Mouse (Mus musculus): ENCODE data around the gene Slc35e3. TPM values are rescaled to one million over a fixed set of nuclear protein-coding genes. Genes with fewer than 3 reads are reported as not detected.
"Not testable (repeated sequence)": the region's sequence is repeated elsewhere in the genome, so short reads cannot be mapped to it uniquely, and the experiment has no call there.

Slc35e3 gene
- polyA plus RNA-seq, 1 experiment from 2014 or later: 8.2 TPM

DNA sequence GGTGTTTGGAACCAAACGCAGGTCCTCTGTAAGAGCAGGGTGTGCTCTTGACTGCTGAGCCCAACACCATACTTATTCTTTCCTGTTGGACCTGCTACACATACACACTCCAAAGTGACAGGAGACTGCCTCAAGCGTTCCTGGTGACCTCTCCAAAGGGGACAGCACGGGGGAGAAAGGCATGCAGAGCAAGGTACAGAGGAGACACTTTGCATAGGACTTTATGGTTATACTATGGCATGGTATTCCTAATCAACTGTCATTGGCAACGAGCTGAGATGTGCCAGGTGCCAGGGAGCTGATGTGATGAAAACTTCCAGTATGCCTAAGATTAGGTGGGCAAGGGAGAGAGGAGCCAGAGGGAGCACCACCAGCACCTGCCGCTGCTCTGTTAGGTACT is 9.6 kb downstream of the Slc35e3 start:
- H3K9ac ChIP-seq: no peak overlapping the region
- peaks cover 47% of the 10 kb centered on the region for H3K36me3 ChIP-seq
- H3K4me3 ChIP-seq: no peak overlapping the region
- 79% methylated on average over 5 of the region's 5 CpGs for WGBS
- no peaks in the 10 kb centered on the region for H3K9me3 ChIP-seq
- H3K4me2 ChIP-seq: no peak overlapping the region
- ATAC-seq (ENCODE audit: extremely low read depth, insufficient number of reproducible peaks, low FRiP score, low TSS enrichment): no peak
- H3K4me1 ChIP-seq: peaks cover 17% of the 10 kb centered on the region
- H3K27me3 ChIP-seq (replicated peaks): no peaks in the 10 kb centered on the region
- H3K27ac ChIP-seq (replicated peaks): no peak overlapping the region

DNA sequence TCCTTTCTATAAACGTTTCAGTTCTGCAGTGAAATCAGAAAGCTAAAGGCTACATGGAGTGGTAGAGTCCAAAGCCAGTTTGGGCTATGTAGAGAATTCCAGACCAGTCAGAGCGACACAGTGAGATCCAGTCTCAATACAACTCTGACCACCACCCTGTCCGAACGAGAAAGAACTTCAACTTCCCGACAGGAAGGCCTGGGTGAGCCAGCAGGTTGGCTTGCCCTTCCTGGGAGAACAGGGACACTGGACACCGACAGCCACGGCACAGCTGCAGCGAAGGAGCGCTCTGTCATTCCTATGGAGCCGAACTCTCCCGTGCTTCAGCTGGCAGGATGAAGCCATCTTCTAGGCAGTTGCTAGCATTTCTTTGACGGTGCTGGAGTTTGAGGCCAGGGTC is 10.8 kb downstream of the Slc35e3 start:
- not testable (repeated sequence) for H3K27ac ChIP-seq (replicated peaks); H3K9me3 ChIP-seq; H3K4me2 ChIP-seq; ATAC-seq (ENCODE audit: extremely low read depth, insufficient number of reproducible peaks, low FRiP score, low TSS enrichment); H3K9ac ChIP-seq; H3K4me3 ChIP-seq; H3K27me3 ChIP-seq (replicated peaks)
- Histone ChIP-seq H3K4me1 (peaks cover 20% of the 10 kb centered on the region), H3K36me3 (peaks cover 42% of the 10 kb centered on the region)
- WGBS: 74% methylated on average over 12 of the region's 12 CpGs

DNA sequence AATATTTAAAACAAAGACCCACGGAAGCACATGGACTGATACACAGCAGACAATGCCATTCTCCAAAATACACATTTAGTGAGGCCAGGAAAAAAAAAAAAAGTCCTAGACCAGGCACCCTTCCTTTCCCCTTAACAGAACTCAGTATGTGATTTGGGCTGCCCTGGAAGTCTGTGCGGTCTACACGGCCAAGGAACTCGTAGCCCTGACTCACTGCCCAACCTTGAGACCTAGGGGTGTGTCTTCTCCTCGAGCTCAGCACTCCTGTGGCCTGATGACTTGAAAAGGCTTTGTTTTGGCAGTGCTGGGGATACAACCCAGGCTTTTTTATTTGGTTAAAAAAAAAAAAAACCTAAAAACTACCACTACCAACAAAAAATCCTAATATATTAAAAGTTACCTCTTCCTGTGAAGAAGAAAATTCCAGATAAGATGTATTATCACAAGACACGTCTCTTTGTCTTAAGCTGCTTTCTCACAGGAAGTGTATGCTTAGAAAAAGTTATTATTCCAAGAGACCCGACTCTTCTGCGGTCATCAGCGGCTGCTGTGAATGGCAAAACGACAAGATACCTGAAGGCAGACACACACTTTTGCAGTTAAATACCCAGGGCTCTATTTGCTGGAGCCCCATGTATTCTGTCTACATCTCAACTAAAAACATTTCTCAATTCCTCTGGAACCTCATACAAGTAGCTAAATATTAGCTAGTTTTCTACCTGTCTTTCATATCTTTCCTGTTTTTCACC is 11.9 kb downstream of the Slc35e3 start:
- H3K4me3 ChIP-seq; H3K27ac ChIP-seq (replicated peaks); H3K9ac ChIP-seq; H3K9me3 ChIP-seq; H3K4me2 ChIP-seq; ATAC-seq (ENCODE audit: extremely low read depth, insufficient number of reproducible peaks, low FRiP score, low TSS enrichment); H3K27me3 ChIP-seq (replicated peaks): not testable (repeated sequence)
- WGBS: 52% methylated on average over 10 of the region's 10 CpGs
- Histone ChIP-seq H3K4me1 (peaks cover 20% of the 10 kb centered on the region), H3K36me3 (peaks cover 31% of the 10 kb centered on the region)

DNA sequence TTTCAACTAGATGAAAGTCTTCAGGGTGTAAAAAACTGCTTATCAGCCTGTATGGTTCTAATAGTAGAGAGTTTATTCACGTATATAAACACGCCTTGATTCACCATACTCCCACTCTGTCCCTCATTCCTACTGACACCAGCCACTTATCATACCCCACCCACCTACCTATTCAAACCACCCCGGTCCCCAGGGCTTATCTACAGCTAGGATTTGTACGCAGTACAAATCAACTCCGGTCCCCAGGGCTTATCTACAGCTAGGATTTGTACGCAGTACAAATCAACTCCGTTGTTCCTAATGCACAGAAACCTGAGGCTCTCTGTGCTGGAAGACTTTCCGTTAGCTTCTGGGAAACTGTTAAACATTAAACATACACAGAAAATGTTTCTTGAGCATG is 12.5 kb downstream of the Slc35e3 start:
- H3K27me3 ChIP-seq (replicated peaks); H3K4me3 ChIP-seq; H3K9ac ChIP-seq; H3K27ac ChIP-seq (replicated peaks); ATAC-seq (ENCODE audit: extremely low read depth, insufficient number of reproducible peaks, low FRiP score, low TSS enrichment); H3K4me2 ChIP-seq; H3K9me3 ChIP-seq: not testable (repeated sequence)
- Histone ChIP-seq H3K4me1 (peaks cover 20% of the 10 kb centered on the region), H3K36me3 (peaks cover 24% of the 10 kb centered on the region)
- WGBS: 20% methylated on average over 8 of the region's 8 CpGs

DNA sequence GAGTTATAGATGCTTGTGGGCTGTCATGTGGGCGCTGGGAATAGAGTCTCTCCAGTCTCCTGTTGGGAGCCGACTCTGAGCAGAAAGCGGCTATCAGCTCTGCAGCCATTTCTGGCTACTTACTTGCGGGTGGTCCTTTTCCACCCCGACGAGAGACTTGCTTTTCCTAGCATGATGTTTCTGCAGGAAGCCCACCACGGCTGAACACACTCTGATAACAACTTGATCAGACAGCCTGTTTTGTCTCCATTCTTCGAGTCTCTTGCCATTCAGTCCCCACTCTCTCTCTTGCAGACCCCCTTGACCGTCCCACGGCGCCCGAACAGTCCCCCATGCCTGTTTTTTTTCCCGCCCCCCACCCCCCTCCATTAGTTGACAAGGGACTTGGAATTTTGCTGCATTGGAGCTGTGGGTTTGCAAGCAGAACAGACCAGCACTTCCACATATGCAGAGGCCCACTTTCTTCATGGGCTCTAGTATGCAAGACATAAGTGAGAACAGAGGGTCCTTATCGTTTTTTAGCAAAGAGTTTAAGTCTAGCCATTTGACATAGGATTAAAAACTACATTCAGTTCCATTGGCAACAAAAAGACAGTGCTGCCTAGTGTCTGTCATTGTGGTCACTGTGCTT is 13.1 kb downstream of the Slc35e3 start:
- 47% methylated on average over 14 of the region's 14 CpGs for WGBS
- peaks cover 19% of the 10 kb centered on the region for H3K36me3 ChIP-seq
- H3K9ac ChIP-seq: 0 out of 2 replicates have a peak overlapping the region, but pooled peaks have one; percentile 24
- peaks cover 20% of the 10 kb centered on the region for H3K4me1 ChIP-seq
- no peaks in the 10 kb centered on the region for H3K27me3 ChIP-seq (replicated peaks)
- H3K4me2 ChIP-seq: no peak overlapping the region
- H3K4me3 ChIP-seq: no peak overlapping the region
- no peak overlapping the region for H3K27ac ChIP-seq (replicated peaks)
- no peaks in the 10 kb centered on the region for H3K9me3 ChIP-seq
- ATAC-seq (ENCODE audit: extremely low read depth, insufficient number of reproducible peaks, low FRiP score, low TSS enrichment): no peak

DNA sequence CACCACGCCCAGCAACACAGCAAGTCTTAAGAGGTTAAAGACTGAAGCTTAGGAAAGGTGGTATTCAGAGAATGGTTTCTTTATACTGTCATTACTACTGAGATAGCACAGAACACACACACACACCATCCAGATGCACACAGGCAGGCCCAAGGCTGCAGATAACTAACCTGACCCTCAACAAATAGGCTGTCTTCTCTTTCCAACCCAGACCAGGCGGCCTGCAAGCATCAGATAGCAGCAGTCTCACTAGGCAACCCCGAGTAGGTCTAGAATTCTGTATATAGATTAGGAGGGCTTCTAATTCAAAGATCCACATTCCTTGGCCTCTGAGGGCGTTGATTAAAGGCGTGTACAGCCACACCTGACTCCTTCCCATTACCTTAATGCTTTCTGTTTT is 14.0 kb downstream of the Slc35e3 start:
- Histone ChIP-seq H3K27me3 (replicated peaks) (no peaks in the 10 kb centered on the region), H3K27ac (replicated peaks) (no peak overlapping the region), H3K9me3 (no peaks in the 10 kb centered on the region), H3K36me3 (peaks cover 12% of the 10 kb centered on the region), H3K4me3 (no peak overlapping the region), H3K9ac (no peak overlapping the region), H3K4me1 (peaks cover 20% of the 10 kb centered on the region), H3K4me2 (no peak overlapping the region)
- no peak for ATAC-seq (ENCODE audit: extremely low read depth, insufficient number of reproducible peaks, low FRiP score, low TSS enrichment)
- WGBS: 59% methylated on average over 5 of the region's 5 CpGs

DNA sequence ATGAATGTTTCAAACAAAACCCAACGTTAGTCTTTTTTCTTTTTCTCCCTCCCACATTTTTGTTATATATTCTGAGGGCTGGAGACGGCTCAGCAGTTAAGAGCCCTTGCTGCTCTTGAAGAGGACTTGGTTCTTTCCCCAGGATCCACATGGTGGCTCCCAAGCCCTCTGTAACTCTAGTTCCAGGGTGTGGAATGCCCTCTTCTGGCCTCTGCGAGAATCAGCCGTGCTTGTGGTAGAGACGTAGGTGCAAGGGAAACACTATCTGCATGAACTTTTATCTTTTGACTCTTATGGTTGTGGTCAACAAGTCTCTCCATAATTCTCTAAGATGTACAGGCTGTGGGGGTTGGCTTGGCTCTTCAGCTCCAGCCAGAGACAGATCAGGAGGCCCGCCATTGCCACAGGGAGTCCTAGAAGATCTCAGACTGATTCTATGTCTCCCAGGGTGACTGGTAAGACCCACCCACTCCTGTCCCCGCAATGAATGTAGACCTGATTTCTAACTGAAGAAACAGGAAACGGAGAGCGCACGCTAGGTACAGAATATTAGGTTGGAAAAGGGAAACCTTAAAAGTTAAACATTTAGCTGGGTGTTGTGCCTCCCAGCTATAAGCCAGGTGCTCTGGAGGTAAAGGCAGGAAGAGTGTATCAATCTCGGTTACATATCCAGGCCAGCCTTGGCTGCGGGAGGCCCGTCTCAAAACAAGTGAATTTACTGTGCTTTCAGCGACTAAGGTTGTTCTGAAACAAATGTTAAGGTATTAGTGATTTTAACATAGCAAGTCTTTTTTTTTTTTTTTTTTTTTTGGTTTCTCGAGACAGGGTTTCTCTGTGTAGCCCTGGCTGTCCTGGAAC is 14.7 kb downstream of the Slc35e3 start:
- H3K27me3 ChIP-seq (replicated peaks): no peaks in the 10 kb centered on the region
- peak overlapping the region; percentile 38; the same call in 1 of the 2 replicates for H3K9ac ChIP-seq
- peak overlapping the region; percentile 18 for H3K4me2 ChIP-seq
- no peak overlapping the region for H3K27ac ChIP-seq (replicated peaks)
- H3K4me1 ChIP-seq: peaks cover 20% of the 10 kb centered on the region
- H3K9me3 ChIP-seq: no peaks in the 10 kb centered on the region
- no peak for ATAC-seq (ENCODE audit: extremely low read depth, insufficient number of reproducible peaks, low FRiP score, low TSS enrichment)
- H3K36me3 ChIP-seq: peaks cover 5% of the 10 kb centered on the region
- no peak overlapping the region for H3K4me3 ChIP-seq
- WGBS: 46% methylated on average over 14 of the region's 15 CpGs

DNA sequence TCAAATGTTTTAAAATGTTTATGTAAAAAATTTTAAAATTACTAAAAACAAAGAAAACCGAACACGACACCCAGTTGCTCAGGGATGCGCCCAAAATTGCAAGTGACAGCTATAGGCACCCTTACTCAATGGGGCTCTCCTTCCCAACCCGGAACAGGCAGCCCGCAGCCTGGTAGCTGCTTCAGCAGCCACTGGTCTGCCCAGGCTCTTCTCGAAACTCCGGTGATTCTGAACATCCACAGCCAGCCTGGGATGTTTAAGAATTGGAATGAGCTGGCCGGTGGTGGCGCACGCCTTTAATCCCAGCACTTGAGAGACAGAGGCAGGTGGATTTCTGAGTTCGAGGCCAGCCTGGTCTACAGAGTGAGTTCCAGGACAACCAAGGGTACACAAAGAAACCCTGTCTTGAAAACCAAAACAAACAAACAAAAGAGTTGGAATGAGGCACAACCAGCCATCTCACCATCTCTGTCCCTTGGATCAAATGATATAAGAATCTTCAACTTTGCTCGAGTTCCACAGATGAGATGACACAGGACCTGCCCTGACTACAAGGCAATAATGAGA is 15.4 kb downstream of the Slc35e3 start:
- H3K36me3 ChIP-seq: no peaks in the 10 kb centered on the region
- H3K27ac ChIP-seq (replicated peaks): no peak overlapping the region
- no peaks in the 10 kb centered on the region for H3K9me3 ChIP-seq
- H3K9ac ChIP-seq: no peak overlapping the region
- H3K4me2 ChIP-seq: no peak overlapping the region
- H3K4me1 ChIP-seq: peaks cover 20% of the 10 kb centered on the region
- ATAC-seq (ENCODE audit: extremely low read depth, insufficient number of reproducible peaks, low FRiP score, low TSS enrichment): no peak
- WGBS: 85% methylated on average over 12 of the region's 12 CpGs
- H3K27me3 ChIP-seq (replicated peaks): no peaks in the 10 kb centered on the region
- no peak overlapping the region for H3K4me3 ChIP-seq

DNA sequence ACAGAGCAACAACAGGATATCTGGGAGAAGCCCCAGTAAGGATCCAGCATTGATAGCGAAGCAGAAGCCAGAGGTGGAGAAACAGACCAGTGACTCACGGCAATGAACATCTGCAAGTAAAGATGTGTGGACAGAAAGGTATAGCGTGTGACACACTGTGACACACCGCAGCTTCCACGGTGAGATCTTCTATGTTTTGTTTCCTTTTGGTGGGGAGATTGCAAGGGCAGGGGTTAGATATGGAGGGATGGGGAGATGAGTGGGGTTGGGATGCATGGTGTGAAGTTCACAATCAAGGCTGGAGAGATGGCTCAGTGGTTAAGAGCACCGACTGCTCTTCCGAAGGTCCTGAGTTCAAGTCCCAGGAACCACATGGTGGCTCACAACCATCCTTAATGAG is 16.0 kb downstream of the Slc35e3 start:
- Histone ChIP-seq H3K4me1 (peaks cover 20% of the 10 kb centered on the region), H3K27me3 (replicated peaks) (no peaks in the 10 kb centered on the region), H3K27ac (replicated peaks) (no peak overlapping the region), H3K4me3 (no peak overlapping the region), H3K9ac (no peak overlapping the region), H3K9me3 (no peaks in the 10 kb centered on the region), H3K36me3 (no peaks in the 10 kb centered on the region), H3K4me2 (no peak overlapping the region)
- WGBS: 87% methylated on average over 7 of the region's 7 CpGs
- ATAC-seq (ENCODE audit: extremely low read depth, insufficient number of reproducible peaks, low FRiP score, low TSS enrichment): no peak

DNA sequence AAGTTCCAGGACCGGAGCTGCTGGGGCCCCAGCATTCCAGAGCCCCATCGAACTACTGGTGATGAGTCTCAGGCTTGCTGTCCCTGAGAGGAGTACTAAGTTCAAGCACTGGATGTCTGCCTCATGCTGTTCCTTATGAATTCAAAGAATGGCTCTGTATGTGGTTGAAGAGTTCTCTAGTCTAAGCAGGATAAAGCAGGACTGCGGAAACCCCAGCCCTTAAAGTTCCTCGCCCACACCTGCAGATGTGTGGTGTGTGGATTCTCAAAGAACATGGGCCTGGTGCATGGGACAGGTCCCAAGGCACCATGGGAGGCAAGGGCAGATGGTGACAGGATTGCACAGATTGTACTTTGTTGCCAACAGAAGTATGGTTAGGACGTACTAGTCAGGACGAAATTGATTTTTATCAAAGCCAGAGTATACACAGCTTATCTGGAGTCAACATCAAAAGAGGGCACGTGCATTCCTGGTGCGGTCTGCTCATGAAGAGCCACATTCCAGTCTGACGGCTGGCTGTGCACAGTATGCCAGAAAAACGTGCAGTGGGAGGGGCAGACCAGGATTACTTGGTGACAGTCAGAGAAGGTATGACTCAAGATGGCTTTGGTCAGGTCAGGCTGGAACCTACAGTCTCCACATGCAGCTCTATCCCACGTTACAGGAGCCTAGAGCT is 16.9 kb downstream of the Slc35e3 start:
- Histone ChIP-seq H3K27ac (replicated peaks) (no peak overlapping the region), H3K4me2 (no peak overlapping the region), H3K9ac (no peak overlapping the region), H3K9me3 (no peaks in the 10 kb centered on the region), H3K4me1 (peaks cover 20% of the 10 kb centered on the region), H3K4me3 (no peak overlapping the region), H3K36me3 (no peaks in the 10 kb centered on the region), H3K27me3 (replicated peaks) (no peaks in the 10 kb centered on the region)
- ATAC-seq (ENCODE audit: extremely low read depth, insufficient number of reproducible peaks, low FRiP score, low TSS enrichment): no peak
- 56% methylated on average over 11 of the region's 11 CpGs for WGBS

DNA sequence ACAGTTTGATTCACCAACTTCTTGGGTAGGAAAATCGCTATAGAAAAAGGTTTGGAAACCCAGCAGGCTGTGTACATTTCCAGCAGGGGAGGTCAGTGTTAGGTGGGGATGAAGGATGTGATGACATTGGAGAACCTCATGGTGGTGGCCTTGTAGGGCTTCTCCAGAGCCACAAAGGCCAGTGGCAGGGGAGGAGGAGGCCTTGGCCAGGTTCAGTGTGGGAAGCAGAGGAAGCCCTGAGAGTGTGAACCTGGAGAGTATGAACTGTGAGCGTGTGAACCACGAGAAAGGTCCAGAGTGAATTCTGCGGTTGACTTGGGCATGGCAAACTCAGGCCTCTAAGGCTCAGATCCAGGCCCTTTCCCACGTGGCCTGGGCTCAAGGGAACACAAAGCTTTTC is 17.6 kb downstream of the Slc35e3 start:
- 72% methylated on average over 5 of the region's 5 CpGs for WGBS
- Histone ChIP-seq H3K27ac (replicated peaks) (no peak overlapping the region), H3K36me3 (no peaks in the 10 kb centered on the region), H3K9me3 (no peaks in the 10 kb centered on the region), H3K4me2 (no peak overlapping the region), H3K4me3 (no peak overlapping the region), H3K9ac (no peak overlapping the region), H3K27me3 (replicated peaks) (no peaks in the 10 kb centered on the region), H3K4me1 (peaks cover 19% of the 10 kb centered on the region)
- no peak for ATAC-seq (ENCODE audit: extremely low read depth, insufficient number of reproducible peaks, low FRiP score, low TSS enrichment)

Data from heart, embryonic 13.5 days (tissue).